Mouse (Mus musculus): Measurements from ENCODE around the gene Prdm8.

Prdm8 gene

GRCm38 (mm10) chr5:98184971-98185805 is 18.2 kb downstream of the Prdm8 start:
- peak; percentile 77 for DNase-seq

- no peak for DNase-seq
Measured at GRCm38 (mm10) chr5:98185806-98186751, 19.1 kb downstream of the Prdm8 start.

GRCm38 (mm10) chr5:98189181-98190180 is 22.5 kb downstream of the Prdm8 start:
- no peak for DNase-seq

GRCm38 (mm10) chr5:98192295-98192983 is 25.4 kb downstream of the Prdm8 start:
- no peak for DNase-seq

GRCm38 (mm10) chr5:98194959-98195358 is 28.0 kb downstream of the Prdm8 start:
- DNase-seq = no peak

GRCm38 (mm10) chr5:98198412-98199218 is 31.6 kb downstream of the Prdm8 start:
- DNase-seq = no peak

GRCm38 (mm10) chr5:98199219-98199552 is 32.2 kb downstream of the Prdm8 start:
- no peak for DNase-seq

- no peak for DNase-seq
Measured at GRCm38 (mm10) chr5:98201606-98202005, 34.6 kb downstream of the Prdm8 start.

- no peak for DNase-seq
Measured at GRCm38 (mm10) chr5:98202996-98203395, 36.0 kb downstream of the Prdm8 start.

- DNase-seq = no peak
Measured at GRCm38 (mm10) chr5:98212501-98212900, 45.5 kb downstream of the Prdm8 start.

GRCm38 (mm10) chr5:98221956-98222355 is 55.0 kb downstream of the Prdm8 start:
- DNase-seq = no peak

- DNase-seq = no peak
Measured at GRCm38 (mm10) chr5:98226710-98227109, 59.7 kb downstream of the Prdm8 start.

GRCm38 (mm10) chr5:98229456-98229855 is 62.5 kb downstream of the Prdm8 start:
- DNase-seq = no peak

GRCm38 (mm10) chr5:98238466-98238865 is 71.5 kb downstream of the Prdm8 start:
- DNase-seq = no peak
